Mouse (Mus musculus): Measurements from ENCODE around the gene Nhsl1. TPM values are rescaled to one million over a fixed set of nuclear protein-coding genes. Genes with fewer than 3 reads are reported as not detected.
"Not testable (repeated sequence)": the region's sequence is repeated elsewhere in the genome, so short reads cannot be mapped to it uniquely, and the experiment has no call there.

Nhsl1 gene
- polyA plus RNA-seq, 1 experiment from 2014 or later: 6.8 TPM

DNA sequence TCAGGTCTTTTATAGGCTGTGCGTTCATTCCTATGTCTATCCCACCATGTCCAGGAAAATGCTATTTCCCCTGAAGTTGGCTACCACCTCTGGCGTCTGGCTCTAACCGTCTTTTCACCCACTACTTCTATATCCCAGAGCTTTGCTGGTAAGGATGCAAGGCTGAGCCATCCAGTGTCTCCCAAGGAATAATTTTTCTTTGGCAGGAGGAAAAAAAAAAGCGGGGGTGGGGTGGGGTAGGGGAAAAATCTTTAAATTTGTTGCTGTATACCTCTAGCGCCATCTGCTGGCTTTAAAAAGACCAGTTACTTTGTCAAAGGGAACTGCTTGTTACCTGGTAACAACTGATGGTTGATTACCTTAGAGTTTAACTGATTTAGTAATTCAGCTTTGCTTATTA lies 209.7 kb downstream of the Nhsl1 start:
- DNase-seq (ENCODE audit: low spot score): peak; percentile 64

DNA sequence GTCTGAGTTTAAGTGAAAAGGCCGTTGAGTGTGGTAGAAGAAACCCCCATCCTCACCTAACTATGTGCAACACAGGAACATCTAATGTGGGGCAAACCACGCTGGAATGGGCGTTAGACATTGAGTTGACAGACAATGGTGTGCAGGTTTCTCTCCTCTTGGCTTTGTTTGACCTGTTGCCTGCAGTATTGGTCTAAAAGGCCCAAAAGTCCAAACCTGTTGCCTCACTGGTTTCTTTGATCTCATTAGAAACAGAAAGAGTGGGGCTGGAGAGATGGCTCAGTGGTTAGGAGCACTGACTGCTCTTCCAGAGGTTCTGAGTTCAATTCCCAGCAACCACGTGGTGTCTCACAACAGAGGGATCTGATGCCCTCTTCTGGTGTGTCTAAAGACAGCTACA lies 210.4 kb downstream of the Nhsl1 start:
- no peak for DNase-seq (ENCODE audit: low spot score)

DNA sequence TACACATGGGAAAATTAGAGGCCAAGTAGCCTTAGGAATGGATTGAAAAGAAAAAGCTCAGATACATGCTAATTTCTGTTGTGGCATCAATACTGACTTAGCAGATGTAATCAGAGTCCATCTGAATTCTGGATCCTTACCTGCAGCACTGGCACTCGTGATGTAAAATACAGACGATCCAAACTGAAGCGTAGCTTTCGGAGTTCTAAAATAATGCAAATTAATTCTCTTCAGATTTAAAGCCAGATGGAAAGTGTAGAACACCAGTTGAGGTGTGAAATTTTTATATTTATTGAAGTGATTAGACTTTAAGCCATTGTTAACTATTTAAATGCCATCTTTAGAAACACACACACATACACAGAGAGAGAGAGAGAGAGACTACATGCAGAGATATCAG lies 211.4 kb downstream of the Nhsl1 start:
- DNase-seq (ENCODE audit: low spot score): no peak

DNA sequence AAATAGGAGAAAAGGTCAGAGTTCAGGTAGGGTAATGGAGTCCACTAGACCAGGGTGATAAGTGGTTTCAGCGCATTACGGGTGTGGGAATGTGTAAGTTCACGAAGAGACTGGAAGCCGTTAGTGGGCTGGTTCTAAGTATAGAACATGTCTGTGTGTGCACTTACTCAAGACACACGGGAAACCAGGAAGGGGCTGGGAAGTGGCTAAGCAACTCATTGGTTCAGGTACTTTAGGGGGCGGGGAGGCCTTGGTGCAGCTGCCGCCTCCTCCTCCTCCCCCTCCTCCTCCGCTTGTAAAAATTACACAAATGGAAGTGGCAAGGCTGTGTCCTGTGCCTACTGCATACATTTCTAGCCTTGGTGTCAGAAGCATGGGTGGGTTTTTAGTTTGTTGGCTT lies 213.5 kb downstream of the Nhsl1 start:
- DNase-seq (ENCODE audit: low spot score): no peak

- DNase-seq (ENCODE audit: low spot score): no peak
These were observed 218.1 kb downstream of the Nhsl1 start for GRCm38 (mm10) chr10:18536889-18537288.

- no peak for DNase-seq (ENCODE audit: low spot score)
These were observed 226.5 kb downstream of the Nhsl1 start for GRCm38 (mm10) chr10:18545309-18545708.

- DNase-seq (ENCODE audit: low spot score): peak; percentile 46
These were observed 227.0 kb downstream of the Nhsl1 start, which contains the start of gene Hebp2 for GRCm38 (mm10) chr10:18545813-18546235. TSS of gene Hebp2 (minus strand) at chr10:18546076.

DNA sequence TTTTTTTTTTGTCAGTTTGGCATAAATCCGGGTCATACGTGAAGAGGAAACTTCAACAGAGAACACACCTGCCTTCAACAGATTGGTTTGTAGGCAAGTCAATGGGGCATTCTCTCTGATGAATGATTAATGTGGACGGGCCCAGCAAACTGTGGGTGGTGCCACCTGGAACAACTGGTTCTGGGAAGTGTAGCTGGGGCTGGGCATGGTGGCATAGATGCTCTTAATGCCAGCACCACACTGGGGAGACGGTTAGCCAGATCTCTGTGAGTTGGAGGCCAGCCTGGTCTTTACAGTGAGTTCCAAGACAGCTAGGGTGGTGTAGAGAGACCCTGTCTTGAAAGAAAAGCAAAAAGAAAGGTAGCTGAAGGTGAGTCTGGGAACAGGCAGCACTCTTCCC lies 228.6 kb downstream of the Nhsl1 start:
- DNase-seq (ENCODE audit: low spot score): no peak

- DNase-seq (ENCODE audit: low spot score): no peak
These were observed 230.8 kb downstream of the Nhsl1 start for GRCm38 (mm10) chr10:18549321-18550216.

- not testable (repeated sequence) for DNase-seq (ENCODE audit: low spot score)
These were observed 240.3 kb downstream of the Nhsl1 start for GRCm38 (mm10) chr10:18559076-18559475.

GRCm38 (mm10) chr10:18561445-18561844 lies 242.7 kb downstream of the Nhsl1 start:
- no peak for DNase-seq (ENCODE audit: low spot score)

- DNase-seq (ENCODE audit: low spot score): peak; percentile 63
These were observed 244.2 kb downstream of the Nhsl1 start for GRCm38 (mm10) chr10:18562940-18563339.

DNA sequence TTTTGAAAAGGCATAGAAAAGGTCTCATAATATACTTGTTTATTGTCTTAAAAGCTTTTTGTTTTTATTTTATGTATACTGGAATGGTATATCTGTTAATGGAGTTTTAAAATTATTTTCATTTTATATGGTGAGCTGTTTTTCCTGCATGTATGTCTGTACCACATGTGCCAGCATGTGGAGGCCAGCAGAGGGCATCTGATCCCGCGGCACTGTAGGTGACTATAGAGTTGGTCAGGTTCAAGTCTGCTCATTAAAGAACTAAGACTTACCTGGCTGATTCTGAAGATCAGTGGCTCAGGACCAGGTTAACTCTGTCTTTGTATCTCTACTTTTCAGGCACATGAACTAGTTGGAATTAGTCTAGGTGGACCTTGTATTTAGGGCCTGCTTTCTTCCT lies 253.8 kb downstream of the Nhsl1 start:
- DNase-seq (ENCODE audit: low spot score): peak; percentile 53

Other genes with a start within 250 kb of the Nhsl1 start
- 1.2 and 1.5 TPM in 2 replicates for gene Ect2l, start 108.1 kb upstream of the Nhsl1 start, polyA plus RNA-seq (2015; fragmentation: Nextera tagmentation; extraction: Ambion mirVana)
- 25.9 and 29.2 TPM in 2 replicates for gene Ccdc28a, start 84.0 kb upstream of the Nhsl1 start, polyA plus RNA-seq (2015; fragmentation: Nextera tagmentation; extraction: Ambion mirVana)
- 3.0 and 4.0 TPM in 2 replicates for gene Hebp2, start 227.1 kb downstream of the Nhsl1 start, polyA plus RNA-seq (2015; fragmentation: Nextera tagmentation; extraction: Ambion mirVana)

All from thymus, postnatal 0 days (tissue).